Mouse (Mus musculus) kidney, adult 2 months (tissue): Measurements from ENCODE around the gene Pikfyve. TPM values are rescaled to one million over a fixed set of nuclear protein-coding genes. Genes with fewer than 3 reads are reported as not detected.
A peak's percentile ranks its signal among the peaks of the same experiment; 100 is the strongest.

Experiments
- DNase-seq: peaks from one replicate; pipeline ENCODE4 v3.0.0; 2021
- H3K27ac ChIP-seq: fragments of 200-500 bp; 2 replicates; pipeline ENCODE4 v1.5.1; 2012; ENCODE audit warnings: low read depth, low read length, control low read depth, inconsistent platforms; ENCODE audit not compliant: insufficient read depth
- H3K27me3 ChIP-seq: fragments of 200-500 bp; replicated peaks from 2 replicates; pipeline ENCODE4 v1.6.1; 2012; ENCODE audit warnings: mild to moderate bottlenecking, moderate library complexity, low read length, inconsistent platforms; ENCODE audit not compliant: control insufficient read depth, insufficient read depth
- H3K36me3 ChIP-seq: fragments of 200-500 bp; 2 replicates; pipeline ENCODE4 v1.6.1; 2012; ENCODE audit warnings: mild to moderate bottlenecking, moderate library complexity, low read length, inconsistent platforms; ENCODE audit not compliant: control insufficient read depth, insufficient read depth
- H3K4me1 ChIP-seq: fragments of 200-500 bp; 2 replicates; pipeline ENCODE4 v1.6.1; 2011; ENCODE audit warnings: low read length; ENCODE audit not compliant: control insufficient read depth, insufficient read depth
- H3K4me3 ChIP-seq: fragments of 200-500 bp; 2 replicates; pipeline ENCODE4 v1.5.1; 2011; ENCODE audit warnings: mild to moderate bottlenecking, low read depth, low read length, control low read depth; ENCODE audit not compliant: insufficient read depth
- CTCF ChIP-seq: fragments of 200-500 bp; conservative IDR thresholded peaks from 2 replicates; pipeline ENCODE4 v1.5.1; 2011; ENCODE audit warnings: low read depth, mild to moderate bottlenecking, control low read depth, low read length, moderate library complexity, mixed read lengths; ENCODE audit not compliant: insufficient read depth, insufficient read length
- POLR2A ChIP-seq: fragments of 200-500 bp; IDR thresholded peaks from one replicate; pipeline ENCODE4 v1.6.1; 2011; ENCODE audit warnings: low read depth, low read length, control low read depth
- WGBS: fragments of 180-500 bp; shearing (Covaris S2); methylation state at CpG from one replicate; pipeline ENCODE4 v1.1.7; 2018; 5-methylcytosine and 5-hydroxymethylcytosine counted together
- polyA plus RNA-seq: library from polyadenylated mRNA; depleted of rRNA; stranded (reverse); fragments of >200 nt; gene quantifications from 2 replicates; pipeline ENCODE4 v1.2.3, GENCODE M21; 2012; rRNA removed

The Pikfyve gene
- polyA plus RNA-seq, 1 experiment = 8.0 TPM

DNA sequence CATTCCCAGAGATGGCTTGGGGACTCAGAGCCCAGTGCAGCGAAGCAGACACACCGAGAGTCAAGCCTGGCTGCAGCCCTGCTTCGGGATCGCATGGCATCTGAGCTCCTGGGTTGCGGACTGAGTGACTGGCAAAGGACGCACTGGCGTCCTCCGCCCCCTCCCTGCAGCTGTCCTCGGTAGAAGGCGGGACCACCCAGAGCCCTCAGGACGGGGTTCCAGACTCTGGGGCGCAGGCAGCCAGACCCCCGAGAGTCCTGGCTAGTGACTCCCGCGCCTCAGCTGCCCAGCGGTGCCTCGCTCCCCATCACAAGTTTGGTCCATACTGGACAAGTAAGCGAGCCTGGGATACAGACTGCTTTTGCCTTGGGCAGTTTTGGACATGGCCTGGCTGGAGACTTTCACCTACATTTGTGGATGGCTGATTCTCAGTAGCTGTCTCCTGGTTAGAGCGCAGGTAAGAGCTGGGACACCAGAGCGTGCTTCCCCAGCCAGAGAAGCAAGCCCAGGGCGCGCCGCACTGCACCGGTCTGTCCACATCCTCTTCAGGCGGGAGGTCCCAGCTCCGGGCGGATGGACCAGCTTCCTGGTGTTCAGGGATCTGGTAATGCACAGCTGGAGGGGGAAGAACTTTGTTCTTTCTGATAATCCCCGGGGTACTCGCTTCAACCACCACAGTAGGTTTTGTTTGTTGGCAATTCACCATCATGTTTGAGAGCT, 124.9 kb downstream of the Pikfyve start:
- 2% methylated on average over 29 of the region's 29 CpGs for WGBS
- Histone ChIP-seq H3K36me3 (no peaks in the 10 kb centered on the region), H3K27ac (no peak overlapping the region), H3K27me3 (no peaks in the 10 kb centered on the region), H3K4me1 (no peaks in the 10 kb centered on the region), H3K4me3 (no peak overlapping the region)
- DNase-seq = no peak
- no peak for TF ChIP-seq CTCF
- TF ChIP-seq POLR2A = no peak

GRCm38 (mm10) chr1:65312118-65312517, 125.6 kb downstream of the Pikfyve start:
- Histone ChIP-seq H3K27me3 (no peaks in the 10 kb centered on the region), H3K27ac (no peak overlapping the region), H3K4me1 (no peaks in the 10 kb centered on the region), H3K4me3 (no peak overlapping the region), H3K36me3 (no peaks in the 10 kb centered on the region)
- TF ChIP-seq CTCF = 0 out of 2 replicates have a peak, but pooled peaks have one; percentile 14
- no peak for TF ChIP-seq POLR2A
- DNase-seq = peak; percentile 33
- WGBS = 12% methylated on average over 7 of the region's 7 CpGs

DNA sequence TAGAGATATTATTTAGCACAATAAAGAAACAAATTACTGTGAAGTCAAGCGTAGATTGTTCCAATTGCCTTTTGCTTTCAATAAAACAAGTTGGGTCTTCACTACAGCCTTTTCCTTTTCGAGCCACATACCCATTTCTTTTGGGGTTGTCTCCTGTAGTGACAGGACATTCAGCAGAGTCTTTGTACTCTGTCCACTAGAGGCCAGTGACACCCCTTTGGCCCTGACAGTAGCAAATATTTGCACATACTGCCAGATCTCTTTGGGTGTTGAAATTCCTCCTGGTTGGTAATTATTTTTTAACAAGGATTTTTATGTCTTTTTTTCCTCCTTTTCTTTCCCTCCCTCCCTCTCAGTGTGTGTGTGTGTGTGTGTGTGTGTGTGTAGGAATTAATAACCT, 126.4 kb downstream of the Pikfyve start:
- no peaks in the 10 kb centered on the region for H3K4me1 ChIP-seq
- H3K36me3 ChIP-seq = no peaks in the 10 kb centered on the region
- no peak for DNase-seq
- TF ChIP-seq POLR2A = no peak
- TF ChIP-seq CTCF = no peak; the same call in 1 of the 2 replicates
- no peak overlapping the region for H3K27ac ChIP-seq
- H3K4me3 ChIP-seq = no peak overlapping the region
- no peaks in the 10 kb centered on the region for H3K27me3 ChIP-seq
- 56% methylated on average over 2 of the region's 2 CpGs for WGBS

DNA sequence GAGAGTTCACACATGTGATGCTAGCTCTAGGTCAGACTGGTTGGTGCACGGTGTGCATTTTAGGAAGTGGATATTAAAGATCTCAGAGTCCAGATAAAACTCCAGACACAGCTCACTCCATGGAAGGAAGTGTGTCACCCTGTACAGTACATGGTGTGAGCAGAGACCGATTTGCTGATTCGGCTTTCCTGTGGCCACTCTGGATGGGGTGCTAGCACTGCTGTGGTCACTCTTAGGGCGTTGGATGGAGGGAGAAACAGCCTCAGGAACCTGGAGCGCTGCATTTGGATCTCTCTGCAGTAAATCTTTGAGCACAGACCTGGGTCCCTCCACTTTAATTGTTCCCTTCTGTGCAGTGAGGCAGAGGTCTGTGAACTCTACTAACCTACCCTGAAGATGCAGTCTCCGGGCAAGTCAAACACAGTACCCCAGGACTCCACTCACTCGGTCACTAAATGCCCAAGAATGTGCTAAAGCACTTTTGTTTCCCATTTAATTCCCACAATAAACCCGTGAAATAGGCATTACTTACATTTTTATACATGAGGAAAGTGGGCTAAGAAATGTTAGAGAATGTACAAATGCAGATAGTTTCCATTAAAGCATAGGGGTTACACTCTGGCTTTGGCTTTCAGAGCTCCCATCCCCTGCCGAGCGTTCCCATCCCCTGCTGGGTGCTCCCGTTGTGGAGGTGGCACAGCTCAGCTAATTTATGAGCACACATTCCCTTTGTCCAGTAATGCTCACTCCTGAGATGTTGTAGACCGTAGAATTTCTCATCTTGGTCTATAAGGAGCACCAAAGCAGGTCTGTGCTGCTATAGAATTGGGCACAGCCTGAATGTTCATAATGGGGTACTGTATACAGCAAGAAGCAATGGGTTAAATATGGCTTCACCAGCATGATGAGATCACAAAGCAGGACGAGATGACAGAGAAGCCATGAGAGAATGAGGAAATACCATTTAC, 127.9 kb downstream of the Pikfyve start:
- WGBS = 62% methylated on average over 13 of the region's 13 CpGs
- H3K36me3 ChIP-seq = no peaks in the 10 kb centered on the region
- H3K27ac ChIP-seq = no peak overlapping the region
- no peak for TF ChIP-seq POLR2A
- TF ChIP-seq CTCF = no peak
- no peak overlapping the region for H3K4me3 ChIP-seq
- no peaks in the 10 kb centered on the region for H3K27me3 ChIP-seq
- H3K4me1 ChIP-seq = no peaks in the 10 kb centered on the region
- DNase-seq = no peak

DNA sequence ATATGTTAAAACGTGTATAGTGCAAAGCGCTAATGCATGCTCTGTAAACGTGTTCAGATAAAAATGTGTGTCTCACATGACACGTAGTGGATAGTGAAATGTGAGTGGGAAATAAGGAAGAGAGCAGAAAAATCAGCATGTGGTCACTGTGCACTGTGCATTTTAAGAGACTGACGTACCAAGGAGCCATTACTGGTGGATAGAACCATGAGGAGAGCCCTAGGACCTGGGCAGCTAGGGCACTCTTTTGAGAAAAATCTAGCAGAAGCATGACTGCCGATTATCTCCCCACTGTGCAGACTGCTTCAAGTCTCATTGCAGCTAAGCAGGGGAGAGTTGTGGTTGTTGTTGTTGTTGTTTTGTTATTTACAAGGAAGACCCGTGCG, 128.5 kb downstream of the Pikfyve start:
- no peaks in the 10 kb centered on the region for H3K36me3 ChIP-seq
- no peaks in the 10 kb centered on the region for H3K4me1 ChIP-seq
- no peak for DNase-seq
- no peak overlapping the region for H3K4me3 ChIP-seq
- H3K27ac ChIP-seq = no peak overlapping the region
- WGBS = 83% methylated on average over 8 of the region's 8 CpGs
- no peaks in the 10 kb centered on the region for H3K27me3 ChIP-seq
- TF ChIP-seq CTCF = no peak
- no peak for TF ChIP-seq POLR2A

Other genes with a start within 250 kb of the Pikfyve start
- 3.3 and 3.7 TPM in 2 replicates for gene Plekhm3, start 229.9 kb upstream of the Pikfyve start, polyA plus RNA-seq
- 0.08 and 2.1 TPM in 2 replicates for gene Akr1cl, start 153.9 kb upstream of the Pikfyve start, polyA plus RNA-seq
- not detected in 2 replicates for gene Cryge, start 135.5 kb upstream of the Pikfyve start, polyA plus RNA-seq
- gene Crygd, start 123.2 kb upstream of the Pikfyve start, polyA plus RNA-seq = not detected in 2 replicates
- gene Crygc, start 113.0 kb upstream of the Pikfyve start, polyA plus RNA-seq = not detected in 2 replicates
- gene Crygb, start 104.4 kb upstream of the Pikfyve start, polyA plus RNA-seq = not detected in 2 replicates
- gene Cryga, start 83.3 kb upstream of the Pikfyve start, polyA plus RNA-seq = 5.9 and 6.4 TPM in 2 replicates
- gene Gm28845, start 67.1 kb upstream of the Pikfyve start, polyA plus RNA-seq = 7.6 and 9.0 TPM in 2 replicates
- 64.3 and 85.6 TPM in 2 replicates for gene D630023F18Rik, start 63.5 kb upstream of the Pikfyve start, polyA plus RNA-seq
- 247 and 334 TPM in 2 replicates for gene Idh1, start 183 bp upstream of the Pikfyve start, polyA plus RNA-seq
- gene Pth2r, start 95.4 kb downstream of the Pikfyve start, polyA plus RNA-seq = 0.05 TPM in 1 of 2 replicates, not detected in the other